Mouse (Mus musculus) heart, embryonic 16.5 days (tissue): ENCODE data around the gene Kcnq1. TPM values are rescaled to one million over a fixed set of nuclear protein-coding genes. Genes with fewer than 3 reads are reported as not detected.
A peak's percentile ranks its signal among the peaks of the same experiment; 100 is the strongest.

Source experiments
- ATAC-seq: fragments of 200-750 bp; cut with Nextera tagmentation; replicated peaks from 2 replicates; pipeline ENCODE4 v1.8.0; 2017; ENCODE audit warnings: moderate number of reproducible peaks; ENCODE audit not compliant: insufficient read depth, low FRiP score; ENCODE audit errors: extremely low read depth
- H3K27ac ChIP-seq: fragments of 300-500 bp; sonication (generic); 2 replicates; pipeline ENCODE4 v1.5.1; 2014; ENCODE audit warnings: mild to moderate bottlenecking, low read length, control low read depth, moderate library complexity
- H3K27me3 ChIP-seq: fragments of 300-500 bp; sonication (generic); 2 replicates; pipeline ENCODE4 v1.6.1; 2014; ENCODE audit warnings: low read length, mixed read lengths; ENCODE audit not compliant: control insufficient read depth, insufficient read depth
- H3K36me3 ChIP-seq: fragments of 300-500 bp; sonication (generic); 2 replicates; pipeline ENCODE4 v1.6.1; 2014; ENCODE audit not compliant: control insufficient read depth, insufficient read depth
- H3K4me1 ChIP-seq: fragments of 300-500 bp; sonication (generic); 2 replicates; pipeline ENCODE4 v1.6.1; 2014; ENCODE audit warnings: low read length, mixed read lengths; ENCODE audit not compliant: control insufficient read depth, insufficient read depth
- H3K4me2 ChIP-seq: fragments of 300-500 bp; sonication (generic); 2 replicates; pipeline ENCODE4 v1.6.1; 2014; ENCODE audit warnings: low read depth, mild to moderate bottlenecking, control low read depth, low read length
- H3K4me3 ChIP-seq: fragments of 300-500 bp; sonication (generic); 2 replicates; pipeline ENCODE4 v1.5.1; 2014; ENCODE audit warnings: mild to moderate bottlenecking, control low read depth, low read length
- H3K9ac ChIP-seq: fragments of 300-500 bp; sonication (generic); 2 replicates; pipeline ENCODE4 v1.6.1; 2014; ENCODE audit warnings: low read length, control low read depth
- H3K9me3 ChIP-seq: fragments of 300-500 bp; sonication (generic); replicated peaks from 2 replicates; pipeline ENCODE4 v1.6.1; 2016; ENCODE audit warnings: low read length; ENCODE audit not compliant: control insufficient read depth
- WGBS: fragments of 180-500 bp; shearing (Covaris S2); extraction: QIAGEN DNeasy Blood & Tissue Kit; methylation state at CpG from one replicate; pipeline ENCODE4 v1.1.7; 2014; 5-methylcytosine and 5-hydroxymethylcytosine counted together
- polyA plus RNA-seq: library from polyadenylated mRNA; unstranded; fragments of >200 nt; fragmentation: Nextera tagmentation; extraction: Ambion mirVana; gene quantifications from 2 replicates; pipeline ENCODE4 v1.2.1, GENCODE M21; 2015

Gene Kcnq1
- polyA plus RNA-seq = 34.6 and 34.9 TPM in 2 replicates

- no peaks in the 10 kb centered on the region for H3K36me3 ChIP-seq
- H3K27ac ChIP-seq = peak within 1 kb of the TSS; percentile 96
- H3K4me2 ChIP-seq = peak within 1 kb of the TSS; percentile 81
- H3K9ac ChIP-seq = peak within 1 kb of the TSS; percentile 91
- H3K4me3 ChIP-seq = peak within 1 kb of the TSS; percentile 72
- no peak for ATAC-seq
- 71% methylated on average over 4 of the region's 4 CpGs for WGBS
- H3K27me3 ChIP-seq = peaks cover 18% of the 10 kb centered on the region
- peaks cover 2% of the 10 kb centered on the region; the same call in 1 of the 2 replicates for H3K9me3 ChIP-seq
- H3K4me1 ChIP-seq = peaks cover 23% of the 10 kb centered on the region
These were observed at the start of gene Kcnq1 for GRCm38 (mm10) chr7:143106062-143106461. Gene Kcnq1, plus strand, starts transcription at chr7:143106362.

GRCm38 (mm10) chr7:143057023-143057422 is 49.1 kb upstream of the Kcnq1 start:
- Histone ChIP-seq H3K9me3 (no peaks in the 10 kb centered on the region), H3K4me2 (peak overlapping the region; percentile 94), H3K4me3 (peak overlapping the region; percentile 13), H3K4me1 (peaks cover 72% of the 10 kb centered on the region), H3K27ac (peak overlapping the region; percentile 99), H3K27me3 (no peaks in the 10 kb centered on the region), H3K9ac (peak overlapping the region; percentile 69), H3K36me3 (peaks cover 13% of the 10 kb centered on the region)
- 55% methylated on average over 5 of the region's 5 CpGs for WGBS
- ATAC-seq = no peak

- no peaks in the 10 kb centered on the region for H3K9me3 ChIP-seq
- peak overlapping the region; percentile 13 for H3K4me3 ChIP-seq
- peak overlapping the region; percentile 69 for H3K9ac ChIP-seq
- WGBS = 18% methylated on average over 9 of the region's 9 CpGs
- no peak for ATAC-seq
- no peaks in the 10 kb centered on the region for H3K27me3 ChIP-seq
- peaks cover 74% of the 10 kb centered on the region for H3K4me1 ChIP-seq
- peak overlapping the region; percentile 99 for H3K27ac ChIP-seq
- H3K36me3 ChIP-seq = peaks cover 20% of the 10 kb centered on the region
- peak overlapping the region; percentile 94 for H3K4me2 ChIP-seq
These were observed 48.4 kb upstream of the Kcnq1 start for GRCm38 (mm10) chr7:143057667-143058220.

GRCm38 (mm10) chr7:143058221-143058697 is 47.9 kb upstream of the Kcnq1 start:
- peak overlapping the region; percentile 13 for H3K4me3 ChIP-seq
- WGBS = 20% methylated on average over 5 of the region's 5 CpGs
- peak overlapping the region; percentile 94 for H3K4me2 ChIP-seq
- peaks cover 74% of the 10 kb centered on the region for H3K4me1 ChIP-seq
- H3K9ac ChIP-seq = peak overlapping the region; percentile 69
- H3K36me3 ChIP-seq = peaks cover 25% of the 10 kb centered on the region
- peak overlapping the region; percentile 99 for H3K27ac ChIP-seq
- H3K27me3 ChIP-seq = no peaks in the 10 kb centered on the region
- ATAC-seq = peak; percentile 69
- no peaks in the 10 kb centered on the region for H3K9me3 ChIP-seq

GRCm38 (mm10) chr7:143059202-143059870 is 46.8 kb upstream of the Kcnq1 start:
- 35% methylated on average over 5 of the region's 5 CpGs for WGBS
- no peaks in the 10 kb centered on the region for H3K27me3 ChIP-seq
- peak overlapping the region; percentile 69 for H3K9ac ChIP-seq
- H3K4me1 ChIP-seq = peaks cover 73% of the 10 kb centered on the region
- no peak for ATAC-seq
- peak overlapping the region; percentile 99 for H3K27ac ChIP-seq
- no peak overlapping the region for H3K4me3 ChIP-seq
- H3K4me2 ChIP-seq = peak overlapping the region; percentile 94
- no peaks in the 10 kb centered on the region for H3K9me3 ChIP-seq
- H3K36me3 ChIP-seq = peaks cover 35% of the 10 kb centered on the region

GRCm38 (mm10) chr7:143062704-143063103 is 43.5 kb upstream of the Kcnq1 start:
- Histone ChIP-seq H3K4me3 (no peak overlapping the region), H3K4me2 (no peak overlapping the region), H3K9ac (no peak overlapping the region), H3K27ac (no peak overlapping the region), H3K27me3 (no peaks in the 10 kb centered on the region), H3K36me3 (peaks cover 64% of the 10 kb centered on the region), H3K9me3 (no peaks in the 10 kb centered on the region), H3K4me1 (peaks cover 39% of the 10 kb centered on the region)
- WGBS = 62% methylated on average over 2 of the region's 2 CpGs
- ATAC-seq = no peak

GRCm38 (mm10) chr7:143064226-143064625 is 41.9 kb upstream of the Kcnq1 start:
- Histone ChIP-seq H3K36me3 (peaks cover 71% of the 10 kb centered on the region), H3K9ac (no peak overlapping the region), H3K27ac (no peak overlapping the region), H3K27me3 (no peaks in the 10 kb centered on the region), H3K4me1 (peaks cover 32% of the 10 kb centered on the region), H3K9me3 (no peaks in the 10 kb centered on the region), H3K4me3 (no peak overlapping the region), H3K4me2 (no peak overlapping the region)
- WGBS = 71% methylated on average over 6 of the region's 6 CpGs
- ATAC-seq = no peak

GRCm38 (mm10) chr7:143065692-143066091 is 40.5 kb upstream of the Kcnq1 start:
- Histone ChIP-seq H3K4me2 (no peak overlapping the region), H3K27ac (no peak overlapping the region), H3K4me1 (peaks cover 26% of the 10 kb centered on the region), H3K9me3 (no peaks in the 10 kb centered on the region), H3K9ac (no peak overlapping the region), H3K27me3 (no peaks in the 10 kb centered on the region), H3K36me3 (peaks cover 70% of the 10 kb centered on the region), H3K4me3 (no peak overlapping the region)
- 84% methylated on average over 2 of the region's 2 CpGs for WGBS
- ATAC-seq = no peak

- no peak for ATAC-seq
- WGBS = 69% methylated on average over 2 of the region's 2 CpGs
- Histone ChIP-seq H3K36me3 (peaks cover 54% of the 10 kb centered on the region), H3K9me3 (no peaks in the 10 kb centered on the region), H3K4me2 (no peak overlapping the region), H3K9ac (no peak overlapping the region), H3K4me1 (peaks cover 19% of the 10 kb centered on the region), H3K4me3 (no peak overlapping the region), H3K27ac (peak overlapping the region; percentile 5), H3K27me3 (no peaks in the 10 kb centered on the region)
These were observed 38.7 kb upstream of the Kcnq1 start for GRCm38 (mm10) chr7:143067469-143067868.
